Mouse (Mus musculus) MEL (cell line): ENCODE results near the gene Strip1. TPM values are rescaled to one million over a fixed set of nuclear protein-coding genes. Genes with fewer than 3 reads are reported as not detected.

Experiments
- DNase-seq: peaks from one replicate; pipeline ENCODE4 v3.0.0; 2011; ENCODE audit warnings: low read depth, low spot score
- H3K27ac ChIP-seq: 2 replicates; pipeline ENCODE4 v1.5.1; 2012; ENCODE audit warnings: low read depth, mild to moderate bottlenecking, control low read depth, low read length, moderate library complexity; ENCODE audit not compliant: control insufficient read depth
- H3K27me3 ChIP-seq, 2 experiments: fragments of 150-350 bp in 1 of 2; sonication (generic) in 1 of 2; 2 replicates each; pipeline ENCODE4 v1.6.1; 2012; ENCODE audit warnings: low read length in 2 of 2, mild to moderate bottlenecking in 2 of 2, improper control_type of control experiment in 1 of 2, moderate library complexity in 1 of 2; ENCODE audit not compliant: insufficient read depth in 2 of 2, control insufficient read depth in 1 of 2
- H3K36me3 ChIP-seq, 2 experiments: 2 replicates each; pipeline ENCODE4 v1.6.1; 2012 to 2014; ENCODE audit warnings: low read length in 2 of 2, improper control_type of control experiment in 1 of 2, inconsistent platforms in 1 of 2, mild to moderate bottlenecking in 1 of 2; ENCODE audit not compliant: insufficient read depth in 2 of 2, control insufficient read depth in 1 of 2
- H3K4me1 ChIP-seq, 2 experiments: fragments of 150-350 bp in 1 of 2; sonication (generic) in 1 of 2; 2 replicates each; pipeline ENCODE4 v1.6.1; 2012; ENCODE audit warnings: low read length in 2 of 2, improper control_type of control experiment in 1 of 2, mild to moderate bottlenecking in 1 of 2; ENCODE audit not compliant: insufficient read depth in 2 of 2, control insufficient read depth in 1 of 2
- H3K4me3 ChIP-seq, 2 experiments: fragments of 150-350 bp in 1 of 2; sonication (generic) in 1 of 2; 2 replicates each; pipeline ENCODE4 v1.5.1; 2012; ENCODE audit warnings: low read depth in 2 of 2, low read length in 2 of 2, mild to moderate bottlenecking in 2 of 2, moderate library complexity in 2 of 2, control low read depth in 1 of 2, improper control_type of control experiment in 1 of 2; ENCODE audit not compliant: control insufficient read depth in 1 of 2, insufficient read depth in 1 of 2
- H3K79me2 ChIP-seq: 2 replicates; pipeline ENCODE4 v1.6.1; 2012; ENCODE audit warnings: mild to moderate bottlenecking, low read length, moderate library complexity; ENCODE audit not compliant: control insufficient read depth, poor library complexity, insufficient read depth
- H3K9ac ChIP-seq: 2 replicates; pipeline ENCODE4 v1.6.1; 2012; ENCODE audit warnings: low read depth, mild to moderate bottlenecking, control low read depth, low read length, moderate library complexity; ENCODE audit not compliant: control insufficient read depth, poor library complexity, severe bottlenecking
- H3K9me3 ChIP-seq: fragments of 150-350 bp; sonication (generic); replicated peaks from 2 replicates; pipeline ENCODE4 v1.6.1; 2012; ENCODE audit warnings: mild to moderate bottlenecking, low read length, improper control_type of control experiment, moderate library complexity; ENCODE audit not compliant: insufficient read depth
- BHLHE40 ChIP-seq: IDR thresholded peaks from 2 replicates; pipeline ENCODE4 v1.6.1; 2012; ENCODE audit warnings: low read depth, mild to moderate bottlenecking, inconsistent platforms, low read length, improper control_type of control experiment, borderline replicate concordance
- CHD1 ChIP-seq: IDR thresholded peaks from 2 replicates; pipeline ENCODE4 v1.6.1; 2012; ENCODE audit warnings: low read depth, mild to moderate bottlenecking, inconsistent platforms, low read length, improper control_type of control experiment
- CTCF ChIP-seq, 3 experiments: IDR thresholded peaks in 2 of 3; conservative IDR thresholded peaks in 1 of 3; 2 replicates each; pipeline ENCODE4 v1.5.1; 2011 to 2012; ENCODE audit warnings: low read length in 3 of 3, low read depth in 2 of 3, mild to moderate bottlenecking in 2 of 3, improper control_type of control experiment in 1 of 3, inconsistent platforms in 1 of 3, mixed read lengths in 1 of 3, moderate library complexity in 1 of 3; ENCODE audit not compliant: control insufficient read depth in 1 of 3, insufficient read depth in 1 of 3, poor library complexity in 1 of 3, severe bottlenecking in 1 of 3
- E2F4 ChIP-seq: IDR thresholded peaks from 2 replicates; pipeline ENCODE4 v1.6.1; 2011; ENCODE audit warnings: low read depth, low read length, improper control_type of control experiment, borderline replicate concordance
- EP300 ChIP-seq, 2 experiments: IDR thresholded peaks; 2 replicates each; pipeline ENCODE4 v1.6.1; 2011; ENCODE audit warnings: improper control_type of control experiment in 2 of 2, low read length in 2 of 2, low read depth in 1 of 2, mild to moderate bottlenecking in 1 of 2
- ETS1 ChIP-seq: IDR thresholded peaks from 2 replicates; pipeline ENCODE4 v1.6.1; 2012; ENCODE audit warnings: low read depth, mild to moderate bottlenecking, inconsistent platforms, low read length, improper control_type of control experiment, moderate library complexity
- GABPA ChIP-seq: IDR thresholded peaks from 2 replicates; pipeline ENCODE4 v1.6.1; 2012; ENCODE audit warnings: low read depth, mild to moderate bottlenecking, inconsistent platforms, low read length, improper control_type of control experiment, moderate library complexity
- GATA1 ChIP-seq: IDR thresholded peaks from 2 replicates; pipeline ENCODE4 v1.6.1; 2011; ENCODE audit warnings: low read depth, low read length, improper control_type of control experiment
- HCFC1 ChIP-seq: IDR thresholded peaks from 2 replicates; pipeline ENCODE4 v1.6.1; 2012; ENCODE audit warnings: low read depth, mild to moderate bottlenecking, inconsistent platforms, low read length, improper control_type of control experiment, moderate library complexity
- KAT2A ChIP-seq: conservative IDR thresholded peaks from 2 replicates; pipeline ENCODE4 v1.6.1; 2012; ENCODE audit warnings: low read depth, low read length, improper control_type of control experiment, inconsistent platforms
- MYB ChIP-seq: IDR thresholded peaks from 2 replicates; pipeline ENCODE4 v1.6.1; 2011; ENCODE audit warnings: mild to moderate bottlenecking, low read depth, low read length, improper control_type of control experiment
- RAD21 ChIP-seq: IDR thresholded peaks from 2 replicates; pipeline ENCODE4 v1.6.1; 2011; ENCODE audit warnings: mild to moderate bottlenecking, low read depth, low read length, improper control_type of control experiment
- SIN3A ChIP-seq: IDR thresholded peaks from 2 replicates; pipeline ENCODE4 v1.6.1; 2012; ENCODE audit warnings: low read length, improper control_type of control experiment, inconsistent platforms
- ZMIZ1 ChIP-seq: IDR thresholded peaks from 2 replicates; pipeline ENCODE4 v1.6.1; 2012; ENCODE audit warnings: low read depth, mild to moderate bottlenecking, inconsistent platforms, low read length, improper control_type of control experiment, moderate library complexity
- polyA plus RNA-seq, 2 experiments: library from polyadenylated mRNA; stranded (reverse) in 1 of 2; unstranded in 1 of 2; fragments of >175 nt in 1 of 2; fragments of >200 nt in 1 of 2; gene quantifications; 2 replicates each; pipeline versions ENCODE4 v1.2.1 to v1.2.4; 2012; ENCODE audit warnings: low replicate concordance in 2 of 2, low read depth in 1 of 2; ENCODE audit not compliant: insufficient read length in 2 of 2, insufficient read depth in 1 of 2, missing spikeins in 1 of 2
- total RNA-seq: library from RNA; depleted of rRNA; stranded (reverse); fragments of 300-350 nt; gene quantifications from 2 replicates; pipeline ENCODE4 v1.2.3, GENCODE M21; 2012

The Strip1 gene
- total and polyA plus RNA-seq, 3 experiments, result 19.8 to 32.9 TPM; not detected in 1

DNA sequence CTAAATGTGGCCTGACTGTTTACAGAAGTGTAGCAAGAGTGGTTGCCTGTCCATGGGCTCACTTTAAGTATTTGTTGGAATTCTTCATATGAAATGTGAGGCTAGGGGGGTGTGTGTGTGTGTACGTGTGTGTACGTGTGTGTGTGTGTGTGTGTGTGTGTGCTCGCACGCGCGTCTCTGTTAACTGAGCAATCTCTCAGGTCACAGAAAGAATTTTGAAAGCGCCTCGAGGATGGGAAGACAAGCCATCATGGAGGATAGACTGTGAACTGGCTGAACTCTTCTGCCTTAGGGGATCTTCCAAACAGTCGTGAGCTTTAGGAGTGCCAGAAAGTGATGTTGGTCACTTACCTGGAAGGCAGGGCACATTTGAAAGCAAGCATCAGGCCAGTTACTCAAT is 2.4 kb upstream of the Strip1 start (continued):
- no peak for TF ChIP-seq ZMIZ1
- no peak for TF ChIP-seq SIN3A
- TF ChIP-seq CHD1, result no peak
- TF ChIP-seq KAT2A, result no peak

DNA sequence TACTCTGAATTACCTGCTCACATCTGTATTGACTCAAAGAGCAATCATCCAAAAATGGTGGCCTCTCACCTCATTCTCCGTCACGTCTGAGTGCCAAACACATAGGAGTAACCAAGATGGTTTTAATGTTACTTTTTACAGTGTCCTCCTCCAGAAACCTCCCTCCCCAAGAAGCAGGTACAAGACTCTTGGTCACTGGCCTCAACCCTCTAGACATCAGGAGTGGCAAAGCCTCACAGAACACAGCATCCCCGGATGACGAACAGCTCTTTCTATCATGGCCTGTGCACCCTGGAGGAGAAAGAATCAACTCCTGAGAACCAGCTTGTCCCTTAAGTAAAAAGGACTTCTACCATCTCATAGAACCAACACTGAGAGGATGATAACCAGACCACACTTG is 1.3 kb upstream of the Strip1 start:
- TF ChIP-seq MYB (no peak), RAD21 (no peak), HCFC1 (no peak), GABPA (no peak)
- DNase-seq, result no peak
- no peak overlapping the region for H3K4me3 ChIP-seq
- H3K27me3 ChIP-seq, result peaks cover 0 to 8% of the 10 kb centered on the region in 2 experiments; a peak in 3 of 4 replicates
- no peak overlapping the region for H3K27ac ChIP-seq
- H3K79me2 ChIP-seq, result peaks cover 6% of the 10 kb centered on the region
- H3K36me3 ChIP-seq, result peaks cover 0 to 6% of the 10 kb centered on the region in 2 experiments; a peak in 2 of 4 replicates
- H3K9ac ChIP-seq, result no peak overlapping the region
- H3K9me3 ChIP-seq, result no peaks in the 10 kb centered on the region
- peaks cover 0 to 14% of the 10 kb centered on the region in 2 experiments; a peak in 3 of 4 replicates for H3K4me1 ChIP-seq

DNA sequence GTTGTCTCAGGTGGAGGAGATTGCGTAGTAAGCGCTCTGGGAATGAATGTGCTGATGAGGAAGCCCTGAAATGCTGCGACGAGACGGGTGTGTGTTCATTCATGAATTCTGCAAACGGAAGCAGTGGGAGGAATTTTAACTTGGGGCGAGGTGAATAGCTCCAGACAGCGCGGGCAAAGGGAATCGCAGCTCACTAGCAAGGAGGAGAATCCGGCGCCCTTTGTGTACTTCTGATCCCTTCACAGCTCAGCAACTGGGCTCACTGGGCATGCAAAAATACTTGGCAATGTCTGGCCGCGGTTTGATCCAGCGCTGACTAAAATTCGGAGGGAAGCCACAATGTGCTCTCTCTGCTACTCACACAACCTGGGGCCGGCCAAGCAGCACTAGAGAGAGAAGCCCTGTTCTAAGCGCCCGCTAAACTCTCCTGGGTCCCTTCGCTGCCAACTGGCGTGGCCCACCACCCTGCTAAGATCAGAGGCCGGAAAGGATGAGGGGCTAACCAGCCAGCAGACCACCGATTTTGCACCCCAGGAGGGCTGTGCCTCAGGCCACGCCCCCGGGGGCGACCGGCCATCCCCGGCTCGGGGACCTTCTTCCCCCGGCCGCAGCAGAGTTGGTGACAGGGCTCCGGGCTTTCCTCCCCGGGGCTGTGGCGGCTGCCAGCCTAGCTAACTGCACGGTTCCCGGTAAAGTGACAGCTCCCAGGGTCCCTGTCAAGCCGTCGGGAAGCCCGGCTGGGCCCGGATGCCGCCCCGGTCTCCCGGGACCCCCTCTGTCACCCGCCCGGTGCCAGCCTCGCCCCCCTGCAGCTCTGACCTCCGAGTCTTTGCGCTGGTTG is 592 bp downstream of the Strip1 start, which contains the start of gene Gm10961:
Gene Gm10961 (plus strand): TSS at position 641 of the 841 bp plus-strand sequence.
- Histone ChIP-seq H3K4me3 (peak within 1 kb of the TSS; percentile 65 to 81), H3K36me3 (peaks cover 2 to 6% of the 10 kb centered on the region in 2 experiments; a peak in 3 of 4 replicates), H3K27me3 (peaks cover 0 to 8% of the 10 kb centered on the region in 2 experiments; a peak in 1 of 4 replicates), H3K9me3 (no peaks in the 10 kb centered on the region), H3K9ac (peak within 1 kb of the TSS; percentile 93), H3K79me2 (peaks cover 6% of the 10 kb centered on the region), H3K4me1 (peaks cover 0 to 14% of the 10 kb centered on the region in 2 experiments; a peak in 3 of 4 replicates), H3K27ac (peak within 1 kb of the TSS; percentile 72)
- peak; percentile 47 for DNase-seq
- TF ChIP-seq E2F4, result no peak
- TF ChIP-seq CTCF (IDR thresholded peaks at IDR 0.05 in 2 of 3, conservative IDR thresholded peaks at IDR 0.05 in 1 of 3; ENCODE audit: control insufficient read depth in 1 of 3, insufficient read depth in 1 of 3, low read depth in 2 of 3, low read length in 3 of 3, poor library complexity in 1 of 3, severe bottlenecking in 1 of 3), result no peak
- no peak for TF ChIP-seq GATA1
- no peak for TF ChIP-seq BHLHE40
- TF ChIP-seq ETS1, result no peak
- TF ChIP-seq EP300 (IDR thresholded peaks at IDR 0.05; ENCODE audit: low read depth in 1 of 2, low read length in 2 of 2), result no peak
- no peak for TF ChIP-seq ZMIZ1
- no peak for TF ChIP-seq HCFC1
